Mouse (Mus musculus): Measurements from ENCODE around the gene Poglut1.

Poglut1 gene

DNA sequence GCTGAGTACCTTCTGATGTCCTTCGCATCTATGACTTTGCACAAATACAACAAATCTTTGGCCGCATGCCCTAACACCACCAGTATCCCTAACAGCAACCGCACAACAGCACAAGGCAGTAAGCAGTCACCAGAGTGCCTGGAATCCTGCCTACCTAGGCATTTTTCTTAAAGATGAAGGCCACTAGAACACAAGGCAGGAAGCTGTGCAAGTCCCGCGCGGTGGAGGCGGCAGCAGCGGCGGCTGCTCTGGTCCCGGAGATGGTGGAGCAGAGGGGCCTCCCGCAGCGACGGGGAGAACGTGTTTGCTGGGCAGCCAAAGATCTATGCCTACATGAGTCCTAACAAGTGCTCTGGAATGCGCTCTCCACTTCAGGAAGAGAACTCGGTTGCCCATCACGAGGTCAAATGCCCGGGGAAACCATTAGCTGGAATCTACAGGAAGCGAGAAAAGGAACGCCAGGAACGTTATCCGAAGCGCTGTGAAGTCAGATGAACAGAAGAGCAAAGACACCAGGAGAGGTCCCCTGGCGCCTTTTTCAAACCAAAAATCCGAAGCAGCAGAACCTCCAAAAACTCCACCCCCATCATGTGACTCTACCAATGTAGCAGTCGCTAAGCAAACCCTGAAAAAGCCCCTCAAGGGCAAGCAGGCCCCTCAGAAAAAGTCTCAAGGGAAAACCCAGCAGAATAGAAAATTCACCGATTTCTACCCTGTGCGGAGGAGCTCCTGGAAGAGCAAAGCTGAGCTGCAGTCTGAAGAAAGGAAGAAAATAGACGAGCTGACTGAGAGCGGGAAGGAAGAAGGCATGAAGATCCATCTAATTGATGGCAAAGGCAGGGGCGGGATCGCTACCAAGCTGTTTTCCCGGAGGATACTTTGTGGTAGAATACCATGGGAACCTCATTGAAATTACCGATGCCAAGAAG, 73.5 kb downstream of the Poglut1 start:
- in situ Hi-C loops (cut with MboI, MseI) = no loop called here

DNA sequence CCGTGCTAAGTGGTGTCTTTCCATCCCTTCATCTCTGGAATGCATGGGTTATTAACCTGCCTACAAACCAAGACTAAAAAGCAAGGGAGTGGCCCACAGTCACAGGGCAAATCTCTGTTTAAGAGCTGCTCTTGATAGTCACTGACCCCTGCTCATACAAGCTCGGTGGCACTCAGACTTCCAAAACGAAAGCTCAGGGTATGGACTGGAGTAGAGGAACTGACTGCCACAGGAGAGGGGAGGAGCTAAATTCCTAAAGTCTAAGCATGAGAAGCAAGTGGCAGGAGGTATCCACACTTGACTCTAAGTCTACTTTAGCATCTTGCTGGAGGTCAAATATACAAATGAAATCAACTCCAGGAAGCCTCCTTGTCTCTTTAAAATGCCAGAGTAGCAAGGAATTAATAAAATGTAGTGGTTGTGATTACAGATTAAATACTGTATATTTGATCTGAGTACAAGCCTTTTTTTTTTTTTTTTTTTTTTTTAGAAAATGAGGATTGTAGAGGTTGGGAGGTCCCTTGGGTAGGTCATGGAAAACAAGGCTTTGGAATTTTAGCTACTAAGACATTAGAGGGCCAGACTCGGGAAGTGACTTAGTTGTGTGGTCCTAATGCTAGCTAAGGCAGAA, 74.3 kb downstream of the Poglut1 start:
- in situ Hi-C loops (cut with MboI, MseI) = no loop called here
